Mouse (Mus musculus): ENCODE measurements around the gene Gm10959. TPM values are rescaled to one million over a fixed set of nuclear protein-coding genes. Genes with fewer than 3 reads are reported as not detected.

Gm10959 gene
- polyA plus RNA-seq (2015; fragmentation: Nextera tagmentation; extraction: Ambion mirVana) = not detected in 2 replicates

GRCm38 (mm10) chr3:122919260-122919659 is at the start of gene Gm10959:
TSS of gene Gm10959 (minus strand) at chr3:122919360.

GRCm38 (mm10) chr3:122924009-122924914 is 5.1 kb upstream of the Gm10959 start, which contains the start of gene 1810037I17Rik:
TSS of gene 1810037I17Rik (plus strand) at chr3:122924203.

GRCm38 (mm10) chr3:122894772-122895171 is 24.4 kb downstream of the Gm10959 start, which contains the start of gene Fabp2:
TSS of gene Fabp2 (plus strand) at chr3:122895072.

Other genes starting within 250 kb of the Gm10959 start
- 1.5 and 2.3 TPM in 2 replicates for gene Pde5a, start 190.4 kb downstream of the Gm10959 start, polyA plus RNA-seq (2015; fragmentation: Nextera tagmentation; extraction: Ambion mirVana)
- gene Fabp2, start 24.3 kb downstream of the Gm10959 start, polyA plus RNA-seq (2015; fragmentation: Nextera tagmentation; extraction: Ambion mirVana) = not detected in 2 replicates
- gene 1810037I17Rik, start 4.8 kb upstream of the Gm10959 start, polyA plus RNA-seq (2015; fragmentation: Nextera tagmentation; extraction: Ambion mirVana) = 128 and 145 TPM in 2 replicates
- 16.6 and 17.1 TPM in 2 replicates for gene Usp53, start 65.2 kb upstream of the Gm10959 start, polyA plus RNA-seq (2015; fragmentation: Nextera tagmentation; extraction: Ambion mirVana)
- gene Myoz2, start 115.7 kb upstream of the Gm10959 start, polyA plus RNA-seq (2015; fragmentation: Nextera tagmentation; extraction: Ambion mirVana) = 0.74 and 1.0 TPM in 2 replicates